Mouse (Mus musculus) induced T-regulatory cell, adult 2 months (primary cell): Measurements from ENCODE around the gene Gfy.

ENCODE experiments used
- DNase-seq: peaks from one replicate; pipeline ENCODE4 v3.0.0-alpha.2; 2012; ENCODE audit warnings: low read depth

The Gfy gene

GRCm38 (mm10) chr7:45149545-45149944, 29.8 kb downstream of the Gfy start:
- DNase-seq: no peak

DNA sequence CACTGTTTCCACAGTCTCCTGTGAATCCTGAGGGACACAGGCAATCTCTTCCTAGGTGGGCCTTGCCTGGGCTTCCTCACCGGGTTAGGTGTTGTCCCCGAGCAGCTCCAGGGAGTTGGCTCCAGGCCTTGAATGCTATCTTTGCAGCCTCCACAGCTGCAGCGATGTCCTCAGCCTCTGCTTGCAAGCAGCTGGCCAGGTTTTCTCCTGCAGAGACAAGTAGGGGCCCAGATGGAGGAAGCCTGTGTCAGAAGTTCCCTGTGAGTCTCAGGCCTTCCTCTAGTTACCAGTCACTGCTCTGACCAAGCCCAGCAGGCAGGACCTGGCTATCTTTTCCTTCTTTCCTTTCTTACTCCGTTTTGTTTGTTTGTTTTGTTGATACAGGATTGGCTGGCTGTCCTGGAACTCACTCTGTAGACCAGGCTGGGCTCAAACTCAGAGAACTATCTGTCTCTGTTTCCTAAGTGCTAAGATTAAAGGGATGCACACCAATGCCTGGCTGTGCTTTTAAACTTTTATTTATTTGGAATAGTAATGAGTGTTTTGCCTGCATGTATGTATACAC, 30.8 kb downstream of the Gfy start:
- DNase-seq: no peak

GRCm38 (mm10) chr7:45147899-45148298, 31.5 kb downstream of the Gfy start:
- no peak for DNase-seq

DNA sequence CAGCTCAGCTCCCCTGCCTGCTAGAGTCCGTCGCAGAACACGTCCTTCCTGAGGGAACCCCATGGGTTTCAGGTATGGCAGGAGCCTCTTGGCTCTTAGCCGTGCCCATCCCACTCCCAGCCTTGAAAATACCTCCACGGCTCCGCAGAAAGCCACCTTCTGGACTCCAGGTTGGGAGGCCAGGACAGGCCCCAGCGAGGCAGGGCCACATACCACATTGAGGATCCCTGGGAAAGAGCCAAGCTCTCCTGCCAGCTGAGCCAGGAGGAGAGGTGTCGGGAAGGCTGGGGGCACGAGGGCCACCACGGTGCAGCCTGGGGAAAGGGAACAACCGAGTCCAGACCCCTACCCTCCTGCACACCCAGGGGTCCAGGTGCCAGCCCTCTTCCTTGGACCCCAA, 32.1 kb downstream of the Gfy start:
- no peak for DNase-seq

- no peak for DNase-seq
Observed at GRCm38 (mm10) chr7:45145460-45145859, 33.9 kb downstream of the Gfy start.

- DNase-seq: no peak
Observed at GRCm38 (mm10) chr7:45144368-45145174, 34.8 kb downstream of the Gfy start.

DNA sequence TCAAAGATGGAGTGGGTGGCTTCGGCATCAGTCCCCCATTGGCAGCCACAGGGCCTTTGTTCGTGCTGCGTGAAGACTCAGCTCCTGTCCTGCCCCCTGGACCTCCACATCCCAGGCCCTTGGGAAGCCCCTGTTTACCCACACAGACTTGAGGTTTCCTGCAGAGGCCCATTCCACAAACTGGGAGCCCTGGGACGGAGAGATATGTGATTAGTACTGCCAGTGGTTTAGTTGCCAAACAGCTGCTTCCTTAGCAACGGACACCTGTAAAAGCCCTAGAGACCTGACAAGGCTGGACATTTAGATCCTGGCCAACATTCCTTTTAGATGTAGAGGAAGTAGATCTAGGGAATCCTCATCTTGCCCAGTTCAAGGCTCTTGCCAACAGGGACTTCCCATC, 37.5 kb downstream of the Gfy start:
- no peak for DNase-seq

DNA sequence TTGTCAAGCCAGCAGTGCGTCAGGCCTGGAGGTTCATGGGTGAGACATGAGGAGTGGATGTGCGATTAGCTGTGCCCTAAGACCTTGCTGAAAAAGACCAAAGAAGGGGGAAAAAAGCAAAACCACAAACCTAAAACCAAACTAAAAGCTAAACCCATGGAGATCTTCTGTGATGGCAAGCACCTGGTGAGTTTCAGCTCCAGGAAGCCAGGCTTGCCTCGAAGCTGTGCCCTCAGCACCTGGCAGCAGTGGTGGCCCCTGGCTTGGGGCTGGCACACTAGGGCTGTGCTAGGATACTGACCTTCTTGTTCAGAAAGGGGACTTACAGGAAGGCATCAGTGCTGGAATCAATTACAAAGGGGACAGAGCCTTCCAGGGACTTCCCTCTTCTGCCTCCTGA, 38.0 kb downstream of the Gfy start:
- DNase-seq: no peak

DNA sequence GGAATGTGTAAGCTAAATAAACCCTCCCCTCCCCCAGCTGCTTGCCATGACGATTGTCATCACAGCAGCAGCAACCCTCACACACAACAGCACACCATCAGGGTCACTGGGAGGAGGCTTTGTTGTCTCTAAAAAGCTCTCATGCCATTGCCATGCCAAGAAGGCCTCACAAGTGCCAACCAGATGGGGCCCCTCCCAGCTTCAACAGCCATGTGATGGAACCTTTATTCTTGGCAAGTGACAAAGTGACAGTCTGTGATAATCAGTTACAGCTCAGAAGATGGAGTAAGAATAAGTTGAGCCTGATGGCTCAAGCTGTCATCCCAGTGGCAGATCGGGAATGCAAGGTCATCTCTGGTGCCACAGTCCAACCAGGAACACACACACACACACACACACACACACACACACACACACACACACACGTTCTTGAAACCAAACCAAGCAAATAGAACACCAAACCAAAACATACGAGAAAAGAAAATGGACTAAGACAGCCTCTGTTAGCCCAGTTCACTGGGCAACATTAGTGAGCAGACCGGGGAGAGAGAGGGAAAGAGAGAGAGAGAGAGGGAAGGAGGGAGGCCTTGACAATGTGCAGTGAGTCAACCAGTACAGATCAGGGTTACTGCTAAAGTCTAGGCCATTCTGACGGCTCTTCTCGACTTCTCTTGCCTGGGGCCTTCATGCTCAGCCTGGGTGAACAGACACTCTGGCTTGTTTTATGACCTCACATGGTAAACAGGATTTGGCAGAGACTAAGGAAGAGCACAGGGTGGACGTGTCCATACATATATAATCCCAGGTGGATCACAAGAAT, 39.3 kb downstream of the Gfy start:
- DNase-seq: no peak

- DNase-seq: no peak
Observed at GRCm38 (mm10) chr7:45138403-45138802, 41.0 kb downstream of the Gfy start.

- DNase-seq: peak; percentile 69
Observed at GRCm38 (mm10) chr7:45137171-45138006, 42.0 kb downstream of the Gfy start.

GRCm38 (mm10) chr7:45135993-45136567, 43.3 kb downstream of the Gfy start, which contains the start of the genes Gm45713 and Flt3l:
Gene Gm45713 (minus strand): TSS chr7:45136231.
Gene Flt3l (minus strand): TSS chr7:45136432.
- DNase-seq: peak; percentile 97

GRCm38 (mm10) chr7:45135370-45135769, 44.0 kb downstream of the Gfy start:
- DNase-seq: peak; percentile 67

DNA sequence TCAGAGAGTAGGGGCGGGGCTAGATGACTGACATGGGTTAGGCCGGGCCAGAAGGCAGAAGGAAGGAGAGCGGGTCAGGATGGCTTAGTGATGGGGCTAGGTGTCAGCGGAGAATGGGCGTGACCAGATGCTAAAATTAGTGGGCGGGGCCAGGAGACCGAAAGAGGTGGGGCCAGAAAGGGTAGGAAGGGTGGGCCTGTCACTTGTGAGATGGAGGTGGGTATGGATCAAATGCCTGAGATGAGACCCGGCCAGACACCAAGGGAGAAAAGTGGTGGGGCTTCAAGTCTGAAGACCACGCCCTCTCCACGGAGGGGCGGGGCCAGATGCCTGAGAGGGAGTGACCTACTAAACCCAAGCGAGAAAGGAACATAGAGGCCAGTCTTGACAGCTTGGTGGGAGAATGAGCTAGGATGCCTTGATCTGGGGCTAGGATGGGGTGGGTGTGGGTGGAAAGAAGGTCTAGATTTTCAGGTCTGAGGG, 44.8 kb downstream of the Gfy start:
- peak; percentile 89 for DNase-seq

- DNase-seq: peak; percentile 40
Observed at GRCm38 (mm10) chr7:45133446-45134159, 45.8 kb downstream of the Gfy start.

- no peak for DNase-seq
Observed at GRCm38 (mm10) chr7:45131850-45132249, 47.5 kb downstream of the Gfy start.

DNA sequence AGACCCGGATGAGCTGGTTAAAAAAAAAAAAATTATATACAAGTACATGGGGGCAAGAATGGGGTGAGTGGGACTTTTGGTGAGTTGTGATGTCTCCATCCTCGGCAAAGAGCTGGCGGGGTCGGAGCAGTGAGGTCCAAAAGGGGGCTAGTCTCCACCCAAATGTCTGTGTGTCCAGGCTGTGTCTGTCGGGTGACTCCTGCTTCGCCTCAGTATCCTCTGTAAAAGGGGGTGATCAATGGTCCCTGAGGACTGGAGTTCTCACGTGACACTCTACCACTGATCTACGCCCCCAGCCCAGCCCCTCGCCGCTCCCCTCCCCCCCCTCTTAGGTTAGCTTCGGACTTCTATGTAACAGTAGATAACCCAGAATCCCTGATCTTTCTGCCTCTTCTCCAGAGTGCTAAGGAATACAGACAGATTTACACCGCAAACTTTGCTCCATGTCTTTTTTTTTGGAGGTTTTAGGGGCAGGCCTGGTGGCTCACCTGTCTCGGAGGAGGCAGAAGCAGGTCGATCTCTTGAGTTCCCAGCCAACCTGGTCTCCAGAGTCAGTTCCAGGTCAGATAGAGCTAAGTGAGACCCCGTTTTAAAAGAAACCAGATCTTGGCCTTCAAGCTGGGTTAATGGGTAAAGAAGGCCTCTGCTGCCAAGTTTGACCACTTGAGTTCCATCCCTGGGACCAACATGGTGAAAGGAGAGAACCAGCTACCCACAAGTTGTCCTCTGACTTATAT, 49.4 kb downstream of the Gfy start:
- no peak for DNase-seq

- DNase-seq: no peak
Observed at GRCm38 (mm10) chr7:45129318-45129717, 50.1 kb downstream of the Gfy start.

GRCm38 (mm10) chr7:45128624-45129246, 50.6 kb downstream of the Gfy start, which contains the start of gene Rpl13a:
Gene Rpl13a (minus strand): TSS chr7:45128761.
- peak; percentile 100 for DNase-seq
